Mouse (Mus musculus) hindbrain, embryonic 11.5 days (tissue): ENCODE data around the gene Apoc1. TPM values are rescaled to one million over a fixed set of nuclear protein-coding genes. Genes with fewer than 3 reads are reported as not detected.
"Not testable (repeated sequence)": the region's sequence is repeated elsewhere in the genome, so short reads cannot be mapped to it uniquely, and the experiment has no call there.

Experiments used
- ATAC-seq: fragments of 200-750 bp; cut with Nextera tagmentation; 2 replicates; pipeline ENCODE4 v1.8.0; 2017; ENCODE audit warnings: mild to moderate bottlenecking, moderate TSS enrichment, moderate library complexity; ENCODE audit not compliant: low FRiP score
- DNase-seq: peaks from one replicate; pipeline ENCODE4 v3.0.0-alpha.2; 2015; ENCODE audit warnings: low spot score
- H3K27ac ChIP-seq: fragments of 300-500 bp; sonication (generic); 2 replicates; pipeline ENCODE4 v1.5.1; 2014; ENCODE audit warnings: mild to moderate bottlenecking, low read depth, low read length
- H3K27me3 ChIP-seq: fragments of 300-500 bp; sonication (generic); 2 replicates; pipeline ENCODE4 v1.6.1; 2014; ENCODE audit warnings: mild to moderate bottlenecking, low read length, moderate library complexity, mixed read lengths; ENCODE audit not compliant: control insufficient read depth, insufficient read depth
- H3K36me3 ChIP-seq: fragments of 300-500 bp; sonication (generic); 2 replicates; pipeline ENCODE4 v1.6.1; 2014; ENCODE audit warnings: mild to moderate bottlenecking, low read length, moderate library complexity, mixed read lengths; ENCODE audit not compliant: control insufficient read depth, insufficient read depth
- H3K4me1 ChIP-seq: fragments of 300-500 bp; sonication (generic); replicated peaks from 2 replicates; pipeline ENCODE4 v1.6.1; 2014; ENCODE audit warnings: low read length, mixed read lengths; ENCODE audit not compliant: control insufficient read depth, insufficient read depth
- H3K4me2 ChIP-seq: fragments of 300-500 bp; sonication (generic); replicated peaks from 2 replicates; pipeline ENCODE4 v1.6.1; 2014; ENCODE audit warnings: mild to moderate bottlenecking, low read depth, low read length
- H3K4me3 ChIP-seq: fragments of 300-500 bp; sonication (generic); 2 replicates; pipeline ENCODE4 v1.5.1; 2014; ENCODE audit warnings: low read depth, low read length
- H3K9ac ChIP-seq: fragments of 300-500 bp; sonication (generic); 2 replicates; pipeline ENCODE4 v1.6.1; 2014; ENCODE audit warnings: low read depth, low read length
- H3K9me3 ChIP-seq: fragments of 300-500 bp; sonication (generic); 2 replicates; pipeline ENCODE4 v1.6.1; 2016; ENCODE audit warnings: low read length; ENCODE audit not compliant: control insufficient read depth
- WGBS: fragments of 180-500 bp; shearing (Covaris S2); extraction: QIAGEN DNeasy Blood & Tissue Kit; methylation state at CpG from one replicate; pipeline ENCODE4 v1.1.7; 2014; 5-methylcytosine and 5-hydroxymethylcytosine counted together
- polyA plus RNA-seq: library from polyadenylated mRNA; unstranded; fragments of >200 nt; fragmentation: Nextera tagmentation; extraction: Ambion mirVana; gene quantifications from 2 replicates; pipeline ENCODE4 v1.2.1, GENCODE M21; 2014

Gene Apoc1
- polyA plus RNA-seq, 1 experiment from 2014 or later: 3.4 TPM

DNA sequence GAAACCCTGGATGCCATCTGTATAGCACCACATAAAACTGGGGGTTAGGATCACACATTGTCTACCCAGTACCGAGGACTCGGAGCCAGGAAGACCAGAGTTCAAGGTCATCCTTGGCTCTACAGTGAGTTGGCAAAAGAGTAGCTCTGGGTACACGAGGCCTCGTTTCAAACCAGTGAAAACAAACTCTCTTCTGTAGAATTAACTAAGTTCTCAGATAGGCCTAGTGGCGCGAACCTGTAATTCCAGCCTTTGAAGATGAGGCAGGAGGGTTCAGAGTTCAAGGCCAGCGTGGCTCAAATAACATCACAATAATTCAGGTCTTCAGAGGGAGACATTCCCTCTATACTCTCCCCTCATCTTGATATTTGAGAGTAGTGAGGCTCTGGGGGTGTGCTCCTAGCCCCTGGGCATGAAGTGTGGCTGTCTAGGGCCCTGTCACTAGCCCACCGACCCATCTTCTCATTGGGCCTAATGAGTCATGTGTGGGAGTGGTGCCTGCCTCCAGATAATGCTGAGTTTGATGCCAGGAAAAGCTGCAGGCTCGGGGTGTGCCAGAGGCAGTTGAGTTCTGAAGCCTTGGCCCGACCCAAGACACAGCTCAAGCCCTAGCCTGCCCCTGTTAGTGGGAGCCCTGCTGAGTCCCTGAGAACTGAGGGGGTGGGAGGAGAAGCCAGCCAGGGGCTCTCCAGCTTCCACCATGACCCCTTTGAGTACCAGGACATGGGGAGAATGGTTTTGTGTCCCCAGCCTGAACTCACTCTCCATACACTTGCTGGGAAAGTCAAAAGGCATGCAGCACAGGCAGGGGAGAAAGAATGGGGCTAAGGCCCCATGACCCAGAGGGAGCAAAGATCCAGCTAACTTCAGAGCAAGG is 2.1 kb upstream of the Apoc1 start:
- Histone ChIP-seq H3K9me3 (no peaks in the 10 kb centered on the region), H3K4me2 (no peak overlapping the region), H3K27me3 (no peaks in the 10 kb centered on the region), H3K4me1 (peaks cover 3% of the 10 kb centered on the region; the same call in 1 of the 2 replicates), H3K36me3 (peaks cover 6% of the 10 kb centered on the region; the same call in 1 of the 2 replicates), H3K9ac (no peak overlapping the region), H3K4me3 (no peak overlapping the region), H3K27ac (no peak overlapping the region)
- ATAC-seq (no peak), DNase-seq (no peak)
- 84% methylated on average over 10 of the region's 10 CpGs for WGBS

- no peak overlapping the region for H3K27ac ChIP-seq
- no peak overlapping the region for H3K4me3 ChIP-seq
- H3K4me2 ChIP-seq: no peak overlapping the region
- no peaks in the 10 kb centered on the region for H3K27me3 ChIP-seq
- ATAC-seq: 0 out of 2 replicates have a peak, but pooled peaks have one; percentile 17
- 26% methylated on average over 10 of the region's 10 CpGs for WGBS
- no peak overlapping the region for H3K9ac ChIP-seq
- peaks cover 6% of the 10 kb centered on the region; the same call in 1 of the 2 replicates for H3K36me3 ChIP-seq
- no peaks in the 10 kb centered on the region for H3K9me3 ChIP-seq
- no peak for DNase-seq
- H3K4me1 ChIP-seq: no peaks in the 10 kb centered on the region; the same call in 1 of the 2 replicates
Observed at GRCm38 (mm10) chr7:19693421-19693820, 961 bp upstream of the Apoc1 start.

- no peak overlapping the region for H3K4me3 ChIP-seq
Observed at GRCm38 (mm10) chr7:19691434-19691833, 1.0 kb downstream of the Apoc1 start.

DNA sequence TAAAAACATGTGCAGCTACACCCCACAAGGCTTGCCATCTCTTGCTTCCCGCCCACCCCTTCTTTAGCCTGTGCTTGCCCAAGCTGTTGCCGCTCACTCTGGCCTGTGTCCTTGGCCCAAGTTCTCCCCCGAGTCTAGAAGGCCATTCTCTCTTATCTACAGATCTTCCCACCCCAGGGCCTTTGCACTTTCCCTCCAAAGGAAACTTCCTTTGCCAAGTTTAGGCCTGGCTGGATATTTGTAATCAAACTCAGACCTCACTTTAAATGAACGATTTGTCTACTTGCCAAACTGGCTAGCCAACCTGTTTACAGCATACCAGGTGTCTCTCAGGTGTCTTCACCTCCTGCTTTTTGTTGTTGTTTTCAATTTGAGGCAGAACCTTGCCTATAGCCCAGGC is 1.6 kb downstream of the Apoc1 start:
- Histone ChIP-seq H3K27ac (no peak overlapping the region), H3K9me3 (no peaks in the 10 kb centered on the region), H3K27me3 (no peaks in the 10 kb centered on the region), H3K9ac (no peak overlapping the region), H3K4me2 (no peak overlapping the region), H3K36me3 (no peaks in the 10 kb centered on the region), H3K4me3 (no peak overlapping the region), H3K4me1 (no peaks in the 10 kb centered on the region; the same call in 1 of the 2 replicates)
- ATAC-seq (no peak), DNase-seq (no peak)
- 94% methylated on average over 4 of the region's 4 CpGs for WGBS

More at GRCm38 (mm10) chr7:19691434-19691833, 1.0 kb downstream of the Apoc1 start:
- ATAC-seq (no peak), DNase-seq (no peak)
- H3K9ac ChIP-seq: no peak overlapping the region
- H3K4me1 ChIP-seq: no peaks in the 10 kb centered on the region; the same call in 1 of the 2 replicates
- H3K4me2 ChIP-seq: no peak overlapping the region
- H3K36me3 ChIP-seq: peaks cover 4% of the 10 kb centered on the region; the same call in 1 of the 2 replicates
- 80% methylated on average over 6 of the region's 6 CpGs for WGBS
- no peak overlapping the region for H3K27ac ChIP-seq
- no peaks in the 10 kb centered on the region for H3K9me3 ChIP-seq
- no peaks in the 10 kb centered on the region for H3K27me3 ChIP-seq

DNA sequence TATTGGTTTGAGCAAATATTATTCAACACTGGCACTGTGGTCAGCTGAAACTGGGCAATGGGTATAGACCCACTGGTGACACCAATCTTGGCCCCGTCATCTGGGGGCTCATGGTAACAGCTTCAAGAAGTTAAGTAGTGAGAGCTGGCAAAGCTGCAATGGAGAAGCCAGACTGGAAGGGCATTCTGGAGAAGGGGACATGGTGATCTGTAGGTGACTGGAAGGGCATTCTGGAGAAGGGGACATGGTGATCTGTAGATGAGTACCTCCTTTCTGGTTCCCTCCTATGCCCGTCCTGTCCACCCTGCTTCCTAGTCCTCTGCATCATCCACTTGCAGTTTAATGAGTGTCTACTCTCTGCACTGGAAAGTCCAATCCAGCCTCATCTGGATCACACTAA is 3.8 kb downstream of the Apoc1 start:
- ATAC-seq (no peak), DNase-seq (no peak)
- no peaks in the 10 kb centered on the region for H3K9me3 ChIP-seq
- no peaks in the 10 kb centered on the region; the same call in 1 of the 2 replicates for H3K4me1 ChIP-seq
- no peak overlapping the region for H3K9ac ChIP-seq
- no peak overlapping the region for H3K27ac ChIP-seq
- no peak overlapping the region for H3K4me2 ChIP-seq
- 83% methylated on average over 2 of the region's 2 CpGs for WGBS
- no peak overlapping the region for H3K4me3 ChIP-seq
- H3K36me3 ChIP-seq: no peaks in the 10 kb centered on the region
- H3K27me3 ChIP-seq: no peaks in the 10 kb centered on the region

DNA sequence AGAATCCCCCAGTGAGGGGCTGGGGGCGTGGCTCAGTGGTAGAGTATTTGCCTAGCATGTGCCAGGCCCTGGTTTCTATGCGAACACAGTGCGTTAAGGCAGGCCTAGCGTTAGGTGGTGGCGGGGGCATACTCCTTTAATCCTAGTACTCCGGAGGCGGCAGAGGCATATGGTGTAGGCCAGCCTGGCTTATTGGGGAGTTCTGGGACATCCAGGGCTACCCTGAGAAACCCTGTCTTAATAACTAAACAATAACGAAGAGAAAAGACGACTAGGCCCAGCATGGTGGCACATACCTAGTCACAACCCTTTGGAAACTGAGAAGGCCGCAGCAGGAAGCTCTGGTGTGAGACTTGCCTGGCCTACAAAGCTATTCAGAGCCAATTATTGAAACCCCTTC is 4.4 kb downstream of the Apoc1 start:
- WGBS: 92% methylated on average over 10 of the region's 10 CpGs

DNA sequence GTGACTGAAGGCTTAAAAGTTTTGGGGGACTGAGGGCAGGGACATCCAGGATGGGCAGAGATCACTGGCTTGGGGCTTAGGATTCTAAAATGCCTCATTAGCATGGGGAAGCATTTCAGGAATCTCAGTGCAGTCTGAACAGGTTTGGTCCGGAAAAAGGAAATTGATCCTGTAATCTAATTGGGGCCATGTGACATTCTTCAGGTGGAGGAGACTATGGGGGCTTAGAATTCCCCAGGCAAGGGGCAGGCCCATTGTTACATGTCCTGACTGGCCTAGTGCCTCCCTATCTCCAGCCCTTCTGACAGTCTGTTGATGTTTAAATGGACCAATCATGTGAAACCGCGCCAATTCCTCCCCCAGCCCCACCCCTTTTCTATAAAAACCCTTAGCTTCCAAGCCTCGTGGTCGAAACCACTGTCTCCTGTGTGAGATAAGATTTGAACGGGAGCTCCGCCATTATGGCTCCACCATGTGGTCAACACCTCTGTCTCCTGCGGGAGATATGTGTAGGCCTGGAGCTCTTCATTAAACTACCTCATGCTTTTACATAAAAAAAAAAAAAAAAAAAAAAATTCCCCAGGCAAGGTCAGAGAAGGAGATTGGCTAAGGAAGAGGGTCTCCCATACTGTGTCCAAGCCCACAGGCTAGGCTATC is 5.4 kb downstream of the Apoc1 start:
- H3K4me3 ChIP-seq, H3K9ac ChIP-seq, H3K4me1 ChIP-seq, H3K4me2 ChIP-seq, H3K36me3 ChIP-seq, DNase-seq, H3K27me3 ChIP-seq, H3K27ac ChIP-seq, ATAC-seq, H3K9me3 ChIP-seq: not testable (repeated sequence)
- 77% methylated on average over 8 of the region's 8 CpGs for WGBS

More for the DNA sequence above, 4.4 kb downstream of the Apoc1 start:
- Histone ChIP-seq H3K9ac (no peak overlapping the region), H3K4me2 (no peak overlapping the region), H3K9me3 (no peaks in the 10 kb centered on the region), H3K36me3 (no peaks in the 10 kb centered on the region), H3K4me1 (no peaks in the 10 kb centered on the region), H3K27me3 (no peaks in the 10 kb centered on the region), H3K27ac (no peak overlapping the region), H3K4me3 (no peak overlapping the region)
- DNase-seq: no peak
- no peak for ATAC-seq

DNA sequence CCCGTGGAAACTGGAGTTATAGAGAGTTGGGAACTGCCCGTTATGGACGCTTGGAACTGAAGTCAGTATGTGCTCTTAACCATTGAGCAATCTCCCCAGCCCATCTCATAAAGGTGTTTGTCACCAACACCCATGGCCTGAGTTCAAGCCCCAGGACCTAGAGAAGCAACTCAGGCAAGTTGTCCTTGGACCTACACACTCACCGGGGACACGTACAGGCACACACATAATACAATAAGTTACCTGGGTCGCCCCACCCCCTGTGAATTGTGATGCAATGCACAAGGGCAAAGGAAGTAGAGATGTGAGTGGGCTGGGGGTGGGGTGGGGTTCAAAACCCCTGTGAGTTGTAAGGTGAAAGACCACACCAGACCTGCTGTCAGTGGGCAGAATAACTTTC is 5.9 kb downstream of the Apoc1 start:
- H3K27me3 ChIP-seq: no peaks in the 10 kb centered on the region
- DNase-seq: no peak
- H3K27ac ChIP-seq: no peak overlapping the region
- no peaks in the 10 kb centered on the region for H3K36me3 ChIP-seq
- 90% methylated on average over 6 of the region's 6 CpGs for WGBS
- no peak for ATAC-seq
- no peak overlapping the region for H3K9ac ChIP-seq
- no peak overlapping the region for H3K4me3 ChIP-seq
- no peaks in the 10 kb centered on the region for H3K4me1 ChIP-seq
- H3K4me2 ChIP-seq: no peak overlapping the region
- no peaks in the 10 kb centered on the region for H3K9me3 ChIP-seq
